Mouse (Mus musculus) urinary bladder, postnatal 36 days (tissue): ENCODE measurements at regions not wholly inside any gene's neighbourhood (a gene's known extent, or its start where the extent isn't known, plus 50 kb on each side); places are given as distances from the start of the nearest gene placed in this dataset.
A peak's percentile ranks its signal among the peaks of the same experiment; 100 is the strongest.

Experiments used
- DNase-seq, 2 experiments: peaks; one replicate each; pipeline ENCODE4 v3.0.0; 2022; ENCODE audit warnings: low spot score in 2 of 2, mixed read lengths in 1 of 2

DNA sequence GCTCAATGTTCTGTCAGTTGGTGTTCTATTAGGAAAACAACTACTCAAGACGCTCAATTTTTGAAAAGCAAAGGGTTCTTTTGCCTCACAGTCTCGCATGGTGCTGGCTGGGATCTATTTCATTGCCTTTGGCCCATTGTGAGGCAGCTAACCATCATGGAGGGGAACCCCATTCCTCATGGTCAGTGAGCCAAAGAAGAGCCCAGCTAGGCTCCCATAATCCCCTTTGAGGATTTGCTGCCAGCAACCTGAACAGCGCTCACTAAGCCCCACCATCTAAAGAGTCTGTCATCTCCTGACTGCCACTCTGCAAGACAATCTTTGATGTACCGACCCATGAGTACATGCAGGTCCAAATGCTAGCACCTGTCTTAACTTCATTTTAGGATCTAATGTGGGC lies 53.1 kb upstream of the Galnt7 start:
- no peak for DNase-seq

- DNase-seq = peak; percentile 31 to 37
Observed at GRCm38 (mm10) chr8:57704161-57704560, 51.3 kb upstream of the Galnt7 start.

DNA sequence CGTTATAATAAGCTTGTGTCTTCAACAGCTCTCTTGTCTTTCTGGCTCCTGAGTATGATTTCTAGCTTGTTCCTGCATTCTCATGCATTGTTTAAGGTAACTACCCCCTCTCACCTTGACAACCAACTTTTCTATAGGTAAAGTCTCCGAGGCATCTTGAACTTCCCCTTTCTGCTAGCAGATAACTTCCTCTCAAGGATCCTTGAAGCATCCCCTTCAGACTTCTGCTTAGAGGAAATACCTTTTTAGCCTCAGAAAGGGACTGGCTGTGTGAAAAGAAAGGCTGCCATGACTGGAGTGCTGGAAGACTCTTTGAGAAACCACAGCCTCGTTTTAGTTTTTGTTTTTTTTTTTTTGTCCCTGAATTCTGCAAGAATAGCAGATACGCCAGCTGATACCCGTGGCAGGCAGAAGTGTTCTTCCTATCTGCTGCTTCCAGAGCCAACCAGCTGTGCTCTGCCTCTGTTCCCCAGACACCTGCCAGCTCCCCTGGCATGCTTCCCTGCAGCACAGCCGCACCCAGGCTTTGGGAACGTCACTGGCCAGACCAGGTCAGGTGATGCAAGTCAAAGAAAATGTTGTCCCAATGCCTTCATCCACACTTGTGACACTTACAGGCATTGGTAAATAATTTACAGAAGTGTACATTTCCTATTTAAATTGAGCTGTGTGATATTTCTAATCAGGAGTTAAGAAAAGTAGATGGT lies 49.7 kb upstream of the Galnt7 start:
- no peak for DNase-seq
